Mouse (Mus musculus): ENCODE results near the gene Gm42688.

GRCm38 (mm10) chr6:83142886-83143285, 41.5 kb downstream of the Gm42688 start:
- TF ChIP-seq CTCF (IDR thresholded peaks at IDR 0.05; ENCODE audit: control insufficient read depth, insufficient read depth, insufficient replicate concordance, low read depth, low read length) = no peak
- no peak for TF ChIP-seq POLR2A (IDR thresholded peaks at IDR 0.05; ENCODE audit: control insufficient read depth, low read depth, low read length)
